ENCODE assay signal across 23 mouse cellular contexts in genomic region chr9:45843780-45844179, GRCm38 (mm10).
"Had no signal": no experiment of that assay in that cellular context is flagged by ENCODE, and none has a peak within 500 bp of the region (broad histone marks: within the 10 kb centered on the region; RNA-seq: fewer than 3 reads in every experiment).

No protein-coding gene starts in this region.

- H3K9me3 ChIP-seq: kidney, embryonic 15.5 days; limb, embryonic 12.5 days; limb, embryonic 15.5 days; neural tube, embryonic 12.5 days; neural tube, embryonic 15.5 days; stomach, embryonic 15.5 days had no signal

- H3K4me3 ChIP-seq: kidney, embryonic 15.5 days; left cerebral cortex, adult 2 months; limb, embryonic 12.5 days; limb, embryonic 15.5 days; neural tube, embryonic 12.5 days; neural tube, embryonic 15.5 days; stomach, embryonic 15.5 days had no signal

- H3K36me3 ChIP-seq: kidney, embryonic 15.5 days; limb, embryonic 12.5 days; limb, embryonic 15.5 days; neural tube, embryonic 12.5 days; stomach, embryonic 15.5 days had no signal

- H3K27ac ChIP-seq: kidney, embryonic 15.5 days; left cerebral cortex, adult 2 months; limb, embryonic 12.5 days; limb, embryonic 15.5 days; liver, embryonic 14.5 days; macrophage; neural tube, embryonic 12.5 days; neural tube, embryonic 15.5 days; stomach, embryonic 15.5 days had no signal

- DNase-seq: kidney, adult 8-10 months; kidney, postnatal 10 days; kidney, postnatal 36 days; layer of hippocampus, postnatal 36 days; left cerebral cortex, postnatal 4 days; liver, postnatal 0 days; lung, embryonic 14.5 days; midbrain, embryonic 14.5 days; right cerebral cortex, adult 18-20 months; right cerebral cortex, postnatal 25 days; spleen, adult 18-20 months; thymus, adult 18-20 months; thymus, postnatal 14 days; thymus, postnatal 4 days had no signal

- H3K27me3 ChIP-seq: kidney, embryonic 15.5 days; limb, embryonic 12.5 days; limb, embryonic 15.5 days; neural tube, embryonic 12.5 days; neural tube, embryonic 15.5 days; stomach, embryonic 15.5 days had no signal

- H3K9ac ChIP-seq: kidney, embryonic 15.5 days; limb, embryonic 12.5 days; limb, embryonic 15.5 days; liver, embryonic 14.5 days; liver, postnatal 0 days; lung, embryonic 14.5 days; neural tube, embryonic 12.5 days; neural tube, embryonic 15.5 days; stomach, embryonic 15.5 days had no signal
